Mouse (Mus musculus) left cerebral cortex, postnatal 4 days (tissue): ENCODE results near the gene Farp1. TPM values are rescaled to one million over a fixed set of nuclear protein-coding genes. Genes with fewer than 3 reads are reported as not detected.

Source experiments
- DNase-seq: peaks from one replicate; pipeline ENCODE4 v3.0.0-alpha.2; 2022
- intact Hi-C: fragments of 180-260 bp; cut with DNase I; formaldehyde crosslinking; loops from one replicate; pipeline ENCODE4 v1.15.1; 2025
- total RNA-seq, 2 experiments: library from RNA; stranded (reverse); gene quantifications; 2 replicates each; pipeline ENCODE4 v1.2.3; 2021

The Farp1 gene
- total RNA-seq, 2 experiments from 2014 or later, result 239 to 257 TPM

- intact Hi-C loops, result no loop called here
- DNase-seq, result no peak
These were observed 99.4 kb downstream of the Farp1 start for GRCm38 (mm10) chr14:121134414-121134813.

GRCm38 (mm10) chr14:121143831-121144455 is 108.9 kb downstream of the Farp1 start:
- intact Hi-C loops, result no loop called here
- DNase-seq, result no peak

- intact Hi-C loops, result no loop called here
These were observed 109.5 kb downstream of the Farp1 start for GRCm38 (mm10) chr14:121144496-121144895.

GRCm38 (mm10) chr14:121145291-121145690 is 110.3 kb downstream of the Farp1 start:
- DNase-seq, result no peak
- intact Hi-C loops, result no loop called here

More at GRCm38 (mm10) chr14:121144496-121144895, 109.5 kb downstream of the Farp1 start:
- DNase-seq, result no peak

- no peak for DNase-seq
- intact Hi-C loops, result no loop called here
These were observed 110.7 kb downstream of the Farp1 start for GRCm38 (mm10) chr14:121145698-121146097.

- intact Hi-C loops, result no loop called here
- no peak for DNase-seq
These were observed 111.2 kb downstream of the Farp1 start for GRCm38 (mm10) chr14:121146213-121146612.

- intact Hi-C loops, result no loop called here
- DNase-seq, result no peak
These were observed 112.0 kb downstream of the Farp1 start for GRCm38 (mm10) chr14:121147026-121147425.

GRCm38 (mm10) chr14:121148088-121148785 is 113.2 kb downstream of the Farp1 start:
- intact Hi-C loops, result no loop called here
- no peak for DNase-seq

GRCm38 (mm10) chr14:121149984-121150383 is 115.0 kb downstream of the Farp1 start:
- no peak for DNase-seq
- intact Hi-C loops, result no loop called here

GRCm38 (mm10) chr14:121151837-121152236 is 116.8 kb downstream of the Farp1 start:
- DNase-seq, result no peak
- intact Hi-C loops, result no loop called here

GRCm38 (mm10) chr14:121152771-121153170 is 117.8 kb downstream of the Farp1 start:
- no peak for DNase-seq
- intact Hi-C loops, result no loop called here

- intact Hi-C loops, result no loop called here
- no peak for DNase-seq
These were observed 118.3 kb downstream of the Farp1 start for GRCm38 (mm10) chr14:121153260-121153659.

GRCm38 (mm10) chr14:121155173-121155572 is 120.2 kb downstream of the Farp1 start:
- no peak for DNase-seq
- intact Hi-C loops, result no loop called here

- no peak for DNase-seq
- intact Hi-C loops, result no loop called here
These were observed 123.6 kb downstream of the Farp1 start for GRCm38 (mm10) chr14:121158616-121159015.

- no peak for DNase-seq
- intact Hi-C loops, result no loop called here
These were observed 127.8 kb downstream of the Farp1 start for GRCm38 (mm10) chr14:121162822-121163221.

- DNase-seq, result no peak
- intact Hi-C loops, result no loop called here
These were observed 129.9 kb downstream of the Farp1 start for GRCm38 (mm10) chr14:121164866-121165265.

GRCm38 (mm10) chr14:121165408-121166037 is 130.5 kb downstream of the Farp1 start:
- no peak for DNase-seq
- intact Hi-C loops, result no loop called here

GRCm38 (mm10) chr14:121166038-121166436 is 131.0 kb downstream of the Farp1 start:
- intact Hi-C loops, result no loop called here
- DNase-seq, result no peak

- no peak for DNase-seq
- intact Hi-C loops, result no loop called here
These were observed 133.7 kb downstream of the Farp1 start for GRCm38 (mm10) chr14:121168716-121169115.

- intact Hi-C loops, result no loop called here
- DNase-seq, result no peak
These were observed 135.3 kb downstream of the Farp1 start for GRCm38 (mm10) chr14:121170321-121170720.

GRCm38 (mm10) chr14:121172065-121173036 is 137.4 kb downstream of the Farp1 start:
- intact Hi-C loops, result no loop called here
- DNase-seq, result peak; percentile 54
